Mouse (Mus musculus) cerebellum, postnatal 14 days (tissue): ENCODE data around the gene Pdzrn3.

Source experiments
- DNase-seq, 2 experiments: peaks; one replicate each; pipeline ENCODE4 v3.0.0; 2021; ENCODE audit warnings: mixed read lengths in 2 of 2

Pdzrn3 gene

GRCm38 (mm10) chr6:101366809-101367602, 10.7 kb downstream of the Pdzrn3 start:
- no peak for DNase-seq

GRCm38 (mm10) chr6:101365795-101366194, 11.9 kb downstream of the Pdzrn3 start:
- peak; percentile 21 to 41 for DNase-seq

GRCm38 (mm10) chr6:101363904-101364303, 13.8 kb downstream of the Pdzrn3 start:
- DNase-seq, result no peak

- DNase-seq, result no peak
Observed at GRCm38 (mm10) chr6:101362728-101363127, 15.0 kb downstream of the Pdzrn3 start.

GRCm38 (mm10) chr6:101362268-101362667, 15.4 kb downstream of the Pdzrn3 start:
- DNase-seq, result no peak

- DNase-seq, result no peak
Observed at GRCm38 (mm10) chr6:101360211-101360737, 17.4 kb downstream of the Pdzrn3 start.

- no peak for DNase-seq
Observed at GRCm38 (mm10) chr6:101359646-101360045, 18.1 kb downstream of the Pdzrn3 start.

- DNase-seq, result no peak
Observed at GRCm38 (mm10) chr6:101354887-101355286, 22.8 kb downstream of the Pdzrn3 start.

- peak in 1 of 2 experiments; percentile 26 for DNase-seq
Observed at GRCm38 (mm10) chr6:101354230-101354881, 23.3 kb downstream of the Pdzrn3 start.

GRCm38 (mm10) chr6:101353701-101354100, 24.0 kb downstream of the Pdzrn3 start:
- DNase-seq, result no peak

- no peak for DNase-seq
Observed at GRCm38 (mm10) chr6:101352626-101353025, 25.1 kb downstream of the Pdzrn3 start.

GRCm38 (mm10) chr6:101351100-101351499, 26.6 kb downstream of the Pdzrn3 start:
- no peak for DNase-seq

- no peak for DNase-seq
Observed at GRCm38 (mm10) chr6:101350414-101350973, 27.2 kb downstream of the Pdzrn3 start.

- DNase-seq, result no peak
Observed at GRCm38 (mm10) chr6:101348496-101348895, 29.2 kb downstream of the Pdzrn3 start.

- DNase-seq, result no peak
Observed at GRCm38 (mm10) chr6:101340051-101340450, 37.6 kb downstream of the Pdzrn3 start.

GRCm38 (mm10) chr6:101337842-101338528, 39.7 kb downstream of the Pdzrn3 start:
- peak; percentile 13 to 15 for DNase-seq

- DNase-seq, result no peak
Observed at GRCm38 (mm10) chr6:101336660-101337059, 41.0 kb downstream of the Pdzrn3 start.

- DNase-seq, result no peak
Observed at GRCm38 (mm10) chr6:101335744-101336143, 42.0 kb downstream of the Pdzrn3 start.

GRCm38 (mm10) chr6:101334495-101334894, 43.2 kb downstream of the Pdzrn3 start:
- DNase-seq, result no peak

- DNase-seq, result no peak
Observed at GRCm38 (mm10) chr6:101330392-101330791, 47.3 kb downstream of the Pdzrn3 start.

- DNase-seq, result no peak
Observed at GRCm38 (mm10) chr6:101329499-101329898, 48.2 kb downstream of the Pdzrn3 start.

- DNase-seq, result no peak
Observed at GRCm38 (mm10) chr6:101328514-101328913, 49.2 kb downstream of the Pdzrn3 start.

- no peak for DNase-seq
Observed at GRCm38 (mm10) chr6:101327741-101328140, 50.0 kb downstream of the Pdzrn3 start.
